Mouse (Mus musculus): ENCODE results near the gene Ticam1. TPM values are rescaled to one million over a fixed set of nuclear protein-coding genes. Genes with fewer than 3 reads are reported as not detected.

Gene Ticam1
- 1 to 10 TPM; 5.3 to 7.1 TPM for total RNA-seq (2021)
- long read RNA-seq, experiment 1, partial matches to known transcripts, result 0 of 4 reads
- long read RNA-seq, experiment 1, other reads (novel, unspliced or antisense), result 2 of 4 reads
- long read RNA-seq, experiment 2, partial matches to known transcripts, result 0 of 3 reads
- long read RNA-seq, experiment 2, other reads (novel, unspliced or antisense), result 1 of 3 reads

DNA sequence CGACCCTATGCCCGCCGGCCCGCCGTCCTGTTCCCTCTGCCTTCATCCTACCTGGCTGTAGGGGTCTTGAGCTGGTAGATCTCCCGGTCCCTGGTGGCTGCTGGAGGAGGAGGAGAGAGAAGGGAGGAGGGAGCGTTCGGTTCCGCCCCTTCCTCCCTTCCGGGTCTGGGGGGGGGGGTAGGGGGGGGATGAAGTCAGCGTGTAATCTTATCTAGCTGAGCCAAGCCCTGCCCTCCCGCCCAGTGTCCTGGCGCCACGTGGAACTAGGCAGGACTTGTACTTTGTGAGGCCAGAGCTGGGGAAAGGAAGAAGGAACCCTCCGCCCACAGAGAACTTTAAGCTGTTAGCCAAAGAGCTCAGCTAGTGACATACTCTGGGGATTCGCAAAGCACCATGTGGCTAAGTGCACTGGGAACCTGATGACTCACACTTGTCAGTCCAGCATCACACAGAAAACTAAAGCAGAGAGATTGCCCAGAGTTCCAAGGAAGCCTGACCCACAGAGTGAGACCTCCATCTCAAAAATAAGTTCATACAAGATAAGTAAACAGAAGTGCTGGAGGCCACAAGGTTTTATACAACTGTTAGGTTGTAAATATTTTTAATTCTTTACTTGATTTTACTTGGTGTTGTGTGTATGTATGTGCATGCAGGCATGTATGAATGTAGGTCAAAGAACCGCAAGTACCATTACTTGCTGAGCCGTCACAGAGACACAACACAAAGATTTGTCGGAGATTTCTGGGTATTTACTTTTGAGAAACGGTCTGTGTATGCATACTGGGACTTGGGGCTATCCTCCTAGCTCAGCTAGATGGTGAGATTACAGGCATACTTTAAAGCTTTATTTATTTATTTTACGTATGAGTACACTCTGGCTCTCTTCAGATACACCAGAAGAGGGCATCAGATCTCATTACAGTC is at the start of gene Ticam1:
Gene Ticam1 (minus strand): TSS at position 144 of the 924 bp plus-strand sequence.
- intact Hi-C loops (cut with DNase I; ENCODE audit: low total_unique reads), result no loop called here
- peak; percentile 91 for DNase-seq

DNA sequence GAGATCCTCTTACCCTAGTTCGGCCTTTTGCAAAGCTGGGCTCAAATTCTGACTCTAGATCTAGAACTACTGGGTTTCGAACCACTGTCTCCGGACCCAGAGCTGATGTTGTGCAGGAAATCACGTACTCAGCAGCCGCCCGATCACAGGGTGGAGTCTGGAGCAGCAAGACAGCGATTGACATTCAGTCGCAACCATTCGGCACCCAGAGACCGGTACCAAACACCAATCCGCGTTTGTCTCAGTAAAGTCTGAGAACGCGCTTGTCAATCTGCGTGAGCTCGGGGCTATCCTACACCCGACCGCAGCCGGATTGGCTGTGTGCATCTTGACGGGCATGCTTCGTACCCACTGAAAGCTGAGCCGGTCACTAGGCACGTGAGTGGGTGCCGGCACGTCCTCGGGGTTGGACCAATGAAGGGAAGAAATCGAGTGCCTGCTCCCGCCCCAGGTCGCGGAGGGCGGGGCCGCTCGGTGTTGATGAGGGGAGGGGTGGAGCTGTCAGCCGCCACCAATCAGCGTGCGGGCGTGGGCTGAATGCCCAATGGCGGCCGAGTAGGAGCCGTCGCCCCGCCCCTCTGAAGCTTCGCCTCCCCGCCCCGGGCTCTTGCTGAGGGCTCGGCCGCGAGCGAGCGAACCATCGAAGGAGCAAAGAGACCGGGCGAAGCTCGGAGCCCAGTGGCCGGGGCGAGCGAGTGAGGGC is 49.0 kb upstream of the Ticam1 start, which contains the start of gene Kdm4b:
Gene Kdm4b (plus strand): TSS at position 613 of the 703 bp plus-strand sequence.
- intact Hi-C loops (cut with DNase I; ENCODE audit: low total_unique reads), result no loop called here
- DNase-seq, result peak; percentile 99

DNA sequence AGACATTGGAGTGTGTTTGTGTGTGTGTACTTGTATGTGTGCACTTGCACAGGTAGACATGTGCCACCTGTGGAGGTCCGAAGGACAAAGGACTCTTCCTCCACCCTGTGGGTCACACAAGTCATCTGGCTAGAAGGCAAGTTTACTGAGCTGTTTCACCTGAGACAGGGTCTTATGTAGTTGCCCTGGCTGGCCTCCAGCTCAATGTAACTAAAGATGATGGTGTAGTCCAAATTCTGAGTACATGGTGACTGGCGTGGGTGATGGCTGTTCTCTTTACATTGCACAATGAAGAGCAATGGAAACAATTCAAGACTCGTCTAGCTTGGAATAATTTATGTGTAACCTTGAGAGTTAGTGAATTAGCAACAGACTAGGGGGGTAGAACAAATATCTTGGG is 47.8 kb upstream of the Ticam1 start:
- intact Hi-C loops (cut with DNase I; ENCODE audit: low total_unique reads), result no loop called here
- no peak for DNase-seq

DNA sequence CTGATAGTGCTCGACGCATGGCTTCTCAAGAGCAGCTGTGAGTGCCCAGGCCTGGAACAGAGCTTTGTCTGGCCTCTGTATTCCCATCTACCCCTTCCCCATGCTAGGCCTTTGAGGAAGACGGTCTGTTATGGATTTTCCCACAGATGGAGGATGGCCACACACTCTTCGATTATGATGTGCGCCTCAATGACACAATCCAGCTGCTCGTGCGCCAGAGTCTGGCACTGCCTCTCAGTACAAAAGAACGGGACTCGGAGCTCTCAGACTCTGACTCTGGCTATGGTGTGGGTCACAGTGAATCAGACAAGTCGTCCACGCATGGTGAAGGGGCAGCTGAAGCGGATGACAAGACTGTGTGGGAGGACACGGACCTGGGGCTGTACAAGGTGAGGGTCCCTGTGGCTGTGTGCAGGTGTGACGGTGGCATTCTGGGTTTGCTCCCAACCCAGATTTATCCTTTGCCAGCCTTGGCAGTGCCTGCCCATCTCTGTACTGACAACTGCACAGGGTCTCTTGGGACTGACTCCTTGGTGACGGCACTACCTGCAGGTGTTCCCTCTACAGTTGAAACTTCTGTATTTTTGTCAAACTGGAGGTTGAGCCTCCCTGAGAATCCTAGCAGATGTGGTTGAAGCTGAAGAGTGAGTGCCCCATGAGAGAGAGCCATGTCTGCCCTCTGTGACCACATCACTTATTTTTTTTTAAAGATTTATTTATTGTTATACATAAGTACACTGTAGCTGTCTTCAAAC is 32.8 kb upstream of the Ticam1 start:
- intact Hi-C loops (cut with DNase I; ENCODE audit: low total_unique reads), result no loop called here
- no peak for DNase-seq

DNA sequence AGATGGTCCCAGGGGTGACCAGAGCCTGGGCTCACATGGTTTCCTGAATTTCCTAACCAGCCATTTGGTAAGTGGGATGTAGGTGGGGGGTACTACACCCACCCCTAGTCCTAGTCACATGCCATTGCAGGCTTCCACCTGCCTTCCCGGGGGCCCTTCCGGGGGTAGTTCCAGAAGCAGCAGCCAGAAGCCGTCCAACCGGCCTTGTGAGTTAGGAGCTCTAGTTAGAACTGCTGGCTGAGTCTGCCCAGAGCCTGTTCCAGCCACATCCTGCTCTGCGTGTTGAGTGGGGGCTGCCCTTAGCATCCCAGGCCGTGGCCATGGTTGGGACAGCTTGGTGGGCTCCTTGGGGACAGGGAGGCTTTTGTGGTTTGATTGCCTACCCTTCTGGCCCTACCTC is 31.5 kb upstream of the Ticam1 start:
- no peak for DNase-seq
- intact Hi-C loops (cut with DNase I; ENCODE audit: low total_unique reads), result no loop called here

DNA sequence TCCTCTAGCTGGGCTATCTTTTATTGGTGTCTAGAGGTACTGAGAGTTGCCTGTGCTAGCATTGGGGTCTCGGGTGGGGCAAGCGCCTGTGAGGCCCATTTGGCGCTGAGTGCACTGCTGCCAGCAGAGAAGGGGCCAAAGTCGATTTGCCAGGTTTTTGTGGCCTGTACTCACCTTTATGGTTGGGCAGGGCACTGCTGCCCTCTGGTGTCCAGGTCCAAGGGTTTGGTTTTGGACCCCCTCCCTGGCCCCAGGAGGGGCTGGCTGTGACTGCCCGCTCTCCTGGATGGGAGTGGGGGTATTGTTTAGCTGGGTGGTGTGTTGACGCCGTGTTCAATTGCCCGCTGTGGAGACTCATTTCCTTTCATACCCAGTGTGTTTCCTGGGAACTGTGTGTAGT is 29.2 kb upstream of the Ticam1 start:
- no peak for DNase-seq

DNA sequence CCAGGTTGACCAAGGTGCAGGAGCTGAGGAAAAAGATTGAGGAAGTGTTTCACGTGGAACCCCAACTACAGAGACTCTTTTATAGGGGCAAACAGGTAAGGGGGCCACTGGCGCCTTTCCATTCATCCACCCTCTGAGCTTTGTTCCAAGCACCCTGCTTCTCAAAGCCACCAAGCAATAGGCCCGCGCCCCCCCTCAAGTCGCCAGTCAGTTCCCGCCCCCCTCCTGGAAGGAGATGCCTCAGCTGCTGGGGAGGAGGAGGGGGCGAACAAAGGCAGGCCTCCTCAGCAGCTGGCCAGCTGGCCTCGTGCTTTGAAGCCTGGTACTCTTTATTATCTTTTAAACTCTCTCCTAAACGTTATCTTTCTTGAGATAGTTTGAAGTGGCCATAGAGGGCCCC is 28.6 kb upstream of the Ticam1 start:
- DNase-seq, result no peak
- intact Hi-C loops (cut with DNase I; ENCODE audit: low total_unique reads), result no loop called here

More for the DNA sequence above, 29.2 kb upstream of the Ticam1 start:
- intact Hi-C loops (cut with DNase I; ENCODE audit: low total_unique reads), result no loop called here

DNA sequence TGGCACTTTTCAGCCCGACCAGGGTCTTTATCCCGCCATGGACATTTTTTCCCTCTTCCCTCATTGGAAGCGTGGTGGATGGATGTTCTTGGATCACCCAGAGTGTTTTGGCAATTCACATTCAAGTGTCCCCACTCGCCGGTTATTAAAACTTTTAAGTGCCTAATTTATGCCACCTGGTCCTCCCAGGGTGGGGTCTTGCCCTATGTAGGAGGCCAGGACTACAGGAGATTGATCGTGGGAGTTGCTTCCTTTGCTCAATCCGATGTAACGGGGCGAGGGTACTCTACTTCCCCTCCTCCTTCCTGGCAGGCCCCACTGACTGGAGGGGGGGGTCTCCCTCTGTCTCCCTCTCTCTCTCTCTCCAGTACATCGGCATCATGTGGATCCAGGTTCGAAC is 28.1 kb upstream of the Ticam1 start:
- intact Hi-C loops (cut with DNase I; ENCODE audit: low total_unique reads), result no loop called here
- DNase-seq, result no peak

DNA sequence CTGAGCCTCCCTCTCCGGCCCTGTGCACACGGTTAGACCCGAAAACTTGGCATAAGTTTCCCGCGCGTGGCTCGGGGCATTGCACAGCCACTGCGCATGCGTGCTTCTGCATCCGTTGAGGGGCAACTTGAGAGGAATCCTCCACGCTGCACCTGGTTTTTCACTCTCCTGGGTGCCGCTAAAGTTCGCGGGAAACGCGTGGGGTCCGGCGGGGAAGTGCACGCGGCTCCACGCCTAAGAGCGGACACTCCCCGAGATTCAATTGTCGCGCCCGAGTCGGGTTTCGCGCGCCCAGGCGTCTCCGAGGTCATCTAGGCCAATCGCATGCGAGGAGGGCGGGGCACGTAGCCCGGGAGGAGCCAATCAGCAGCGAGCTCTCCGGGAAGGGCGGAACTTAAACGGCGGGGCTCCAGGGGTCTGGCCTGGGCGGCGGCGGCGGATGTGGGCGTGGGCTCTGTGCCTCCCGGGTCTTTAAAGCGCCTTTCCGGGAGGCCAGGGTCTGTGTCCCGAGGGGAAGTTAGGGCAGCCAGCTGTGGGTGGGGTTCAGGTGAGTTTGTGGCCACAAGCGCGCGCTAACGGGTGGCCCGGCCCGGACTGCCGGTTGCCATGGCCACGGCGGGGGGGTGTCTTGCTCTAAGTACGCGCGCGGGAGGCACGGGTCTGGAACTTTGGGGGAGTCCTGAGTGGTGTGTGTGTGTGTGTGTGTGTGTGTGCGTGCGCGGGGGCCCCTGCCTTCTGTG is 27.4 kb upstream of the Ticam1 start:
- intact Hi-C loops (cut with DNase I; ENCODE audit: low total_unique reads), result no loop called here
- peak; percentile 96 for DNase-seq

DNA sequence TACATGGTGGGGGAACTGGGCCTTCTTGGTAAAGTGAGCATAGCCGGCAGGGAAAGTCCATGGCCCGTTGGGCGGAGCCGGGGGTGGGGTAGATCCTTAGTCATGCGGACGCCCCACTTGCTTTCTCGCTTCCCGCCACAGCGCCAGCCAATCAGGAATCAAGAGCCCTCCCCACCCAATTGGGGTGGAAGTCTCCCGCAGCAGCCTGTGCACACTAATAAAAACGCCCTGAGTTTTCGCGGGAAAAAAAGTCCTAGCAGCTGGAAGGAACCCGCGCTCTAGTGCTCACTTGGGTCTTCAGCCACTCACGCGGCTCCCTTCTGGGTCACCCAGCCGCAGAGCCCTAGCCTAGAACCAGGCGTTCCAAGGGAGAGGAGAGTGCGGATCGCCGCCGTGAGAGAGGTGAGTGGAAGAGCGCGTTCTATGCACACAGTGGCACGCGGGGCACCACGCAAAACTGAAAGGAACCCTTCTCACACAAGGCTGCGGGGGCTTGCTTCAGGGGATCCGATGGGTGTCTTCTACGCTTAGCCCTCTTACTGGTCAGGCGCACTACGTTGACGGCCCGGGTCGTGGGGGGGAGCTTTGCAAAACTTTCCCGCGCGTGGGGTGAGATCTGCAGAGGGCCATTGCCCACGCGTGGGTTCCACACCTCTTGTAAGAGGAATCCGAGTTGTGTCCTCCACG is 26.7 kb upstream of the Ticam1 start, which contains the start of gene Uhrf1:
Gene Uhrf1 (plus strand): TSS at position 162 of the 687 bp plus-strand sequence.
- intact Hi-C loops (cut with DNase I; ENCODE audit: low total_unique reads), result no loop called here
- peak; percentile 84 for DNase-seq

DNA sequence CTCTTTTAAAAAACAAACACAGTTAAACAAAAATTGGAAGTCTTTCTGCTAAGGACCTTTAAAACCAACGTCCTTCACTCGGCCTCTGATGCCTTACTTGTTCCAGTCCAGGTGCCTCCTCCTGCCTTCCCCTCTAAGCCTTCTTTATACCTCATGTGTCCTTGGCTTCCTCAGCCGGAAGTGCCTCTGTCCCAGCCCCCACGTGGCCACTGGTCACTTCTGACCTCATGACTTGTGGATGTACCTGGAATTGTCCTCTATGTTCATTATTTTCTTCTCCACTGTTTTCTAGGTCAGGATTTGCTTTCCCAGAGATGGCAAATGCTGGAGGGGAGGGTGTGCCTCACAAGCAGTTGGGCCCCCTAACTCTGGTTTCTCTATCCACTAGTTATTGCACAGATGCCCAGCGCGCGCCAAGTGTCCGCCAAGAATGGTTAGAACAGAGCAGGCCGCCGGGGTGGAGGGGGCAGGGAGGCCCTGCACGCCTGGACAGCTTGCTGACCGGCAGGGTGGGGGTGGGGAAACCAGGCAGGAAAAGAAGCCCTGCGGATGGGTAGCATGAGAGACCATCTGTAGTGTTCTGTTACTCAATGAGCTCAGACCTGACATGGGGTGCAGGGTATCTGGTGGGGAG is 25.9 kb upstream of the Ticam1 start:
- intact Hi-C loops (cut with DNase I; ENCODE audit: low total_unique reads), result no loop called here
- DNase-seq, result peak; percentile 35

DNA sequence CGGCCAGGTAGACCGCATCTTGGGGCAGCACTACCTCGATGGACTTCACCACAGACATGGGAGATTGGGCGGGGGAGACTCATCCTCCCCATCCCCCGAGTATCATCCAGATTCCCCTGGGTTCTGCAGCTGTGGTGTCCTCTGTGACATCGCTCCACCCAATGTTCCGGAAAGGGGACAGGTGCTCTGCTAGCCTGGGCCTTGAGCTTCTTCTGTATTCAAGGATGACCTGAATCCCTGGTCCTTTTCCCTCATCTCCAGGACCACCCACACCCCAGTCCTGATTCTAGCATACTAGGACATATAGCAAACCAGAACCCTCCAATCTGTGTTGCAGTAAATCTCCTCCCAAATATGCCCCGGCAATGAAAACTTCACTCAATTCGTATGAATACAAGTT is 23.6 kb upstream of the Ticam1 start, which contains the start of gene Arrdc5:
Gene Arrdc5 (minus strand): TSS at position 101 of the 400 bp plus-strand sequence.
- no peak for DNase-seq
- intact Hi-C loops (cut with DNase I; ENCODE audit: low total_unique reads), result no loop called here

DNA sequence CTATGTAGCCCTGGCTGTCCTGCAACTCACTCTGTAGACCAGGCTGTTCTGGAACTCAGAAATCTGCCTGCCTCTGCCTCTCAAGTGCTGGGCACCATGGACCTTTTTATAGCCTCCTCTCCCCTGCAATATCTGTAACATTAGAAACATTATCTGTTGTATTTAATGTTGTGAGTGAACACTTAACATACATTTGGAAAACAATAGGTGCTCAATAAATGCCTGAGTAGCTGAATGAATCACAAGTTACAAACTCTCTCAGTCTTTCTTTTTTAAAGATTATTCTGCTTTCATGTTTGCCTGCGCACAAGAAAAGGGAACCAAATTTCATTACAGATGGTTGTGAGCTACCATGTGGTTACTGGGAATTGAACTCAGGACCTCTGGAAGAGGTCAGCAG is 21.7 kb upstream of the Ticam1 start:
- no peak for DNase-seq
- intact Hi-C loops (cut with DNase I; ENCODE audit: low total_unique reads), result loop anchor here (5.0 kb wide), 1 partner anchor 44 kb away; no protein-coding TSS in a partner anchor

DNA sequence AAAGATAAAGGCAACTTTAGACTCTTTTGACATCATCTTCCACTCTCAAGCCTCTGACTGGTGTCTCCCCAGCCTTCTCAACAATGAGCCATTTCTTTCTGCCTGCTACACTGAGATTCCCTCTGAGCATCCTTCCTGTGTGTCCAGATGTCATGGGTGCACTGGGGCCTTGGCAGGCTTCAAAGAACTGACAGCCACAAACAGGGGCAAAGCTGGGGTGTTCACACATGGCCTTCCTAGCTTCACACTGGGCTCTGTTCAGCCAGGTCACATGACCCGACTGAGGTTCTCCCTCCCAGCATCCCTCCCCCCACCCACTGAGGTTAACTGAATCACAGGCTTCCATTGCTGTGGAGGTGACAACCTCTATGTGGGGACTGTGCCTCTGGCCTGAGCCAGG is 19.6 kb upstream of the Ticam1 start:
- no peak for DNase-seq
- intact Hi-C loops (cut with DNase I; ENCODE audit: low total_unique reads), result loop anchor here (5.0 kb wide), 1 partner anchor 46 kb away; no protein-coding TSS in a partner anchor

DNA sequence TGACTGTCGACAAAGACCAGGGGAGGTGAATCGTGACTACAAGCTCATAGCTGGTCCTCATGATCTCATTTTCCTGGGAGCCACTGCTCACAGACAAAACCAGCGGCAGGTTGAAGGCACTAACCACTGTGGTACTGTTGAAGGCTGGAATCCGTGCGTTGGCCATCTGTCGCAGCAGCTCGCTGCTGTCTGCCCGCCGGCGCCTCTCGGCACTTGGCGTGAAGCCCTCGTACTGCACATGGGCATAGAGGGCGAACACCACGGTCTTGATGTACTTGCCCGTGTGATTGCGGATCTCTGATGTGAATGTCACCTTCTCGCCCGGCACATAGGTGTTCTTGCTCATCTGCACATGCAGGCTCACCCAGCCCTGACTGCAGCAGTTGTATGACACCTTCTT is 17.7 kb upstream of the Ticam1 start:
- no peak for DNase-seq
- intact Hi-C loops (cut with DNase I; ENCODE audit: low total_unique reads), result no loop called here

DNA sequence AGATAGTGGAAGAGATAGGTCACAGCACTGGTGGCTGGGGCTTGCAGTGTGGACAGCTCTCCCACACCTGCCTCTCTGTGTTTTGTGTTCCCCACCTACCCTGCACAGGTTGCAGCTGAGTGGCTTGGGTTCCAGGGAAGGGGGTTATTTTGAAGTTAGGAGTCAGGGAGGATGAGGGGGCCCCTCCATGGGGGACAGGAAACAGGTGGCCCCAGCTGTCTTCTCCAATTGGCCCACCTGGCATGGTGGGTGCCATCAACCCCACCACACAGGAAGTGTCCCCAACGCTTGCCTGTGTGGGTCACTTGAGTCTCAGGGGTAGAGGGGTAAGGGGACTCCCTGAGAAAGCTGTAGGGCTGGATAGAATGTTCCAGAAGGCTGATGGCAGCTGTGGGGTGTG is 16.7 kb upstream of the Ticam1 start:
- no peak for DNase-seq
- intact Hi-C loops (cut with DNase I; ENCODE audit: low total_unique reads), result no loop called here

DNA sequence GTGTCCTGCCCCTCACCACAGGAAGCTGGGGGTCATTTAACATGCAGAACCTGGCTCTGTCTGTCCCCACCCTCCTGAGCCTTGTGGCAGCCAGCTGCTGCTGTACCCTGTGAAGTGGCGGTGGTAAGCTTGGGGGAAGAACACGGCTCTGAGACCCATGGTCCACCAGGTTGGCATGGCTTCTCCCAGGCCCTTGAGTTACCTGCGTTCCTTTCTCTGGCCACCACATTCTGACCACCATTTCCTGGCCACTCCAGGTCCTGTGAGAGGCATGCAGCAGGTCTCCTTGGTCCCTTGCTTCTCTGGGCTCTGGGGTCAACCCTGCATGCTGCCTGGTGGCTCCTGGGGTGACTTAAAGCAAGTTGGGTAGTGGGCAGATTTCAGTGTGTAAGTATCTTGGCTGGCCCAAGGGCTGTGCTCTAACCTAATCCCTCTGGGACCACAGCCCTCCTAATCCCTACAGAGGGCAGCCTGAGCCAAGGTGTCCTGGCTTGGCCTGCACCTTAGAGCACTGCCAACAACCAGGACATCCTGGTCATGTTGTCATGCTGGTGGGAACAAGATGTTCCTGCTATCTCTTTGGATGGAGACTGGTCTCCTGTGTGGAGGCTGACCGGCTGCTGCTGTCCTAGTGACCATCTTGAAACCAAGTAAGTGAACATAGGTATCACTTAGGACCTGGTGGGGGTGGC is 16.1 kb upstream of the Ticam1 start, which contains the start of gene Plin3:
Gene Plin3 (minus strand): TSS at position 343 of the 692 bp plus-strand sequence.
- intact Hi-C loops (cut with DNase I; ENCODE audit: low total_unique reads), result no loop called here
- peak; percentile 40 for DNase-seq

All from gastrocnemius, postnatal 14 days (tissue).